Mouse (Mus musculus) heart, embryonic 12.5 days (tissue): ENCODE data around the gene Dis3l2. TPM values are rescaled to one million over a fixed set of nuclear protein-coding genes. Genes with fewer than 3 reads are reported as not detected.

ENCODE experiments used
- ATAC-seq: fragments of 200-750 bp; cut with Nextera tagmentation; 2 replicates; pipeline ENCODE4 v1.8.0; 2017; ENCODE audit warnings: moderate TSS enrichment, moderate library complexity; ENCODE audit not compliant: insufficient number of reproducible peaks, low FRiP score
- H3K27ac ChIP-seq: fragments of 300-500 bp; sonication (generic); 2 replicates; pipeline ENCODE4 v1.5.1; 2016; ENCODE audit warnings: mild to moderate bottlenecking, moderate library complexity; ENCODE audit not compliant: poor library complexity, severe bottlenecking
- H3K27me3 ChIP-seq: fragments of 300-500 bp; sonication (generic); replicated peaks from 2 replicates; pipeline ENCODE4 v1.6.1; 2016; ENCODE audit warnings: mild to moderate bottlenecking, moderate library complexity
- H3K36me3 ChIP-seq: fragments of 300-500 bp; sonication (generic); 2 replicates; pipeline ENCODE4 v1.6.1; 2016; ENCODE audit warnings: mild to moderate bottlenecking, moderate library complexity
- H3K4me1 ChIP-seq: fragments of 300-500 bp; sonication (generic); replicated peaks from 2 replicates; pipeline ENCODE4 v1.6.1; 2016; ENCODE audit warnings: mild to moderate bottlenecking
- H3K4me2 ChIP-seq: fragments of 300-500 bp; sonication (generic); 2 replicates; pipeline ENCODE4 v1.6.1; 2016; ENCODE audit warnings: mild to moderate bottlenecking, moderate library complexity
- H3K4me3 ChIP-seq: fragments of 300-500 bp; sonication (generic); 2 replicates; pipeline ENCODE4 v1.5.1; 2016; ENCODE audit warnings: mild to moderate bottlenecking
- H3K9ac ChIP-seq: fragments of 300-500 bp; sonication (generic); 2 replicates; pipeline ENCODE4 v1.6.1; 2016; ENCODE audit warnings: mild to moderate bottlenecking, moderate library complexity
- H3K9me3 ChIP-seq: fragments of 300-500 bp; sonication (generic); replicated peaks from 2 replicates; pipeline ENCODE4 v1.6.1; 2016; ENCODE audit warnings: mild to moderate bottlenecking, moderate library complexity
- WGBS: fragments of 180-500 bp; shearing (Covaris S2); methylation state at CpG from one replicate; pipeline ENCODE4 v1.1.7; 2016; 5-methylcytosine and 5-hydroxymethylcytosine counted together
- polyA plus RNA-seq: library from polyadenylated mRNA; unstranded; fragments of >200 nt; fragmentation: Nextera tagmentation; extraction: Ambion mirVana; gene quantifications from 2 replicates; pipeline ENCODE4 v1.2.1, GENCODE M21; 2016

Dis3l2 gene
- polyA plus RNA-seq, 1 experiment from 2014 or later = 17.0 TPM

DNA sequence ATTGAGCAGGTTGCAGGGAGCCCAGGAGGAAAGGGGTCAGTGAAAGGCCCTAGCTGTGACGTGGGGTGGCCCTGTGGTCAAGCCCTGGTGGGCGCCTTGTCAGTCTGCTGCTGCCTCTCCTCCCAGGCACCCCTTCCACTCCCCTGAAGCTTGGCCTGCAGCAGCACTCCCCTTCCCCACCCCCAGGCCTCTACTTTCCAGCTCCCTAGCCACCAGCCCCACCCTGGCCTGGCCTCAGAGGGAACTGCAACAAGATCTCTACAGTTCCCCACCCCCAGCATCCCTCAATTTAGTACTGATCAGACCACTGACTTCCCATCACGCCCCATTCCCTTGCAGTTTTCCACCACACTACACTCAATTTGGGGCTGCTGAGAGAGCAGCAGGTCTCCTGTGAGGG, 332.7 kb downstream of the Dis3l2 start:
- WGBS = 65% methylated on average over 3 of the region's 3 CpGs
- no peaks in the 10 kb centered on the region for H3K36me3 ChIP-seq
- no peaks in the 10 kb centered on the region for H3K27me3 ChIP-seq
- H3K9me3 ChIP-seq = no peaks in the 10 kb centered on the region
- H3K27ac ChIP-seq = peak overlapping the region; percentile 49; the same call in 1 of the 2 replicates
- no peak for ATAC-seq
- no peak overlapping the region for H3K4me3 ChIP-seq
- no peak overlapping the region for H3K4me2 ChIP-seq
- H3K9ac ChIP-seq = peak overlapping the region; percentile 15; the same call in 1 of the 2 replicates
- H3K4me1 ChIP-seq = peaks cover 33% of the 10 kb centered on the region

DNA sequence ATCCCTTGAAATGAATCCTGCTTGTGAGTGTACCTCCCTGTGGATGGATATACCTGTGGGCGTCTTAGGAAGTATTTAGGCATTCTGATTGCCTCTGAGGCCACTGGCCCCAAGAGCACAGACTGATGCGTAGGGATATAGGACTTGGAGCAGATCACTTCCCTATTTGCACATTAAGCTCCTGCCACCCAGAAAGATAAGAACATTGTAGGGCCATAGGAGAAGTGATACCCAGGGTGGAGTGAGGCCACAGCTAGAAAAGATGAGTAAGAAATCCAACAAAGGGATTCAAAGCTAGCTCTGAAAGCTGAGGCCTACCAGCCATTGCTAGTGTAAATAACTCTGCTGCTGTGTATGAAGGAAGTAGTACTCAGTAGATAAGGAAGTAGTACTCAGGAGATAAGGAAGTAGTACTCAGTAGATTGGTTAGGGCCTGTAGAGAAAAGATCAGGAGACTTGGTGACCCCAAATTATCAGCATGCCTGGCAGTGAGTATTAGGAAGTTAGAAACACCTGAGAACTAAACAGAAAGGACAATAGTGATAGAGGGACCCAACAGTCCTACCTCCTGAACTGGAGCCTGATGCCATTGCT, 335.0 kb downstream of the Dis3l2 start:
- no peak overlapping the region for H3K9ac ChIP-seq
- no peaks in the 10 kb centered on the region for H3K9me3 ChIP-seq
- H3K4me1 ChIP-seq = peaks cover 27% of the 10 kb centered on the region
- no peaks in the 10 kb centered on the region for H3K27me3 ChIP-seq
- H3K36me3 ChIP-seq = no peaks in the 10 kb centered on the region
- no peak overlapping the region for H3K4me3 ChIP-seq
- no peak for ATAC-seq
- H3K27ac ChIP-seq = no peak overlapping the region
- WGBS = 82% methylated on average over 2 of the region's 2 CpGs
- H3K4me2 ChIP-seq = no peak overlapping the region

DNA sequence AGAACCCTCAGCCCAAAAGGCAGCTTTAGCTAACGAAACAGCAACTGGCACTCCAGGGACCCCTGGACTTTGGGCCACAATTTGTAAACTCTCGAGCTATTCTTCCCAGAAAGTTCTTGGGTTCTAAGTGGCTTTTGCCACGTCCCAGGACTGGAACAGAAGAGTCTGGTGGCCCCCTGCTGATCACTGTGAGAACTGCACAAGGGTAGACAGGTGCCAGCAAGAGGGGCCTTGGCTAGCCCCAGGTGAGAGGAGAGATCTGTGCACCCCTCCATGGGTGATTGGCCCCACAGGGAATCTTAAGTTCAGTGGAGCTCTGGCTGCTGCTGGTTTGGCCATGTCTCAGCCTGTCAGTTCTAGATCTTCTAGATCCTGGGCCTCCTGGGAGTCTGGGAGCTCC, 337.5 kb downstream of the Dis3l2 start:
- no peak overlapping the region for H3K4me3 ChIP-seq
- H3K4me2 ChIP-seq = no peak overlapping the region
- H3K9ac ChIP-seq = no peak overlapping the region
- H3K27ac ChIP-seq = no peak overlapping the region
- 0 out of 2 replicates have a peak, but pooled peaks cover 3% of the 10 kb centered on the region for H3K36me3 ChIP-seq
- WGBS = 17% methylated on average over 3 of the region's 3 CpGs
- peaks cover 14% of the 10 kb centered on the region for H3K4me1 ChIP-seq
- no peaks in the 10 kb centered on the region for H3K27me3 ChIP-seq
- no peaks in the 10 kb centered on the region for H3K9me3 ChIP-seq
- ATAC-seq = no peak

DNA sequence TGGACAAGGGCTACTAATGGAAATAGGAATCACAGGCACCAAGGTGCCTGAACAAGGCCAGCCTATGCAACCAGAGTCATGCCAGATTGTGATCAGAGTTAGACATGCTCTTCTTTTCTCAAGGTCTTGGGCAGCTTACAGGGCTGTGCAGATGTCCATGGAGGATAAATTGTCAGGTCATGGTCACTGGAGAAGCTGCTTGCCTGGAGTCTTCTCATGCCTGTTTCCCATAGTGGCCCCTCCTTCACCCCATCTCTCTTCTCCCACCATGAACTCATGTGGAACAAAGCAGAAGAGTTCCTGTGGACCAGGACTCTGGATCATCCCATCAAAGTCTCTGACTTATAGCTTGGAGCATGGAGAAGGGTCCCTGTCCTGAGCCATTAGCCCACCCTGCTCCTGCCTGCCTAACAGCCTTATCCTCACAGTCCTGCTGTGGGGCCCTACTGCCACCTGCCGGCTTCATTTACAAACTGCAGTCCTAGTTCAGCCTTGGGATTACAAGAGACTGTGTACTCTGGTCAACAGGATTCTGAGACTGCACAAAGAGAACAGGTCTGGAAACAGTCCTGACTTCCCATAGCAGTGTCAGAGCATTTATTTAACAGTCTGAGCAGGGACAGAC, 338.3 kb downstream of the Dis3l2 start:
- no peak overlapping the region for H3K27ac ChIP-seq
- no peaks in the 10 kb centered on the region for H3K27me3 ChIP-seq
- no peak overlapping the region for H3K4me3 ChIP-seq
- ATAC-seq = no peak; the same call in 1 of the 2 replicates
- no peaks in the 10 kb centered on the region for H3K9me3 ChIP-seq
- H3K36me3 ChIP-seq = 0 out of 2 replicates have a peak, but pooled peaks cover 3% of the 10 kb centered on the region
- H3K9ac ChIP-seq = no peak overlapping the region
- 0% methylated on average over 1 of the region's 1 CpGs for WGBS
- no peak overlapping the region for H3K4me2 ChIP-seq
- H3K4me1 ChIP-seq = peaks cover 8% of the 10 kb centered on the region

DNA sequence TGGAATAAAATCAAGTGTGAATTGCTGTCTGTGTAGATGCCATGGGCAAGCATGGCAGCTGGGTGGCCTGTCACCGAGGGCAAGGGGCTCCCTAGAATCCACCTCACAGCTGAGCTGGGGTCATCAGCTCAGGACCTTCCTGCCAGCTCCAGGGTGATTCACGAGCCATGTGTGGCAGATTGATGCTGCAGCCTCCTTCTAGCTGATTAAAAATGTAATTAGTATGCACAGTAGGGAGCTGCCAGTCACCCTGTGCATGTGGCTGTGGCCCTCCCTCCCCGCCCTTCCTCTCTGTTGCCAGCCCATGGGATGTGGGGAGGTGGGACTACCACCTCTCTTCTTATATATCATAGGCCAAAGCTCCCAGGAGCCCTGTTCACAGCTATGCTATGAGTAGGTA, 346.5 kb downstream of the Dis3l2 start:
- no peak overlapping the region for H3K4me3 ChIP-seq
- no peak overlapping the region for H3K4me2 ChIP-seq
- no peak for ATAC-seq
- H3K4me1 ChIP-seq = no peaks in the 10 kb centered on the region
- H3K9me3 ChIP-seq = no peaks in the 10 kb centered on the region
- no peak overlapping the region for H3K9ac ChIP-seq
- H3K27ac ChIP-seq = no peak overlapping the region
- 69% methylated on average over 3 of the region's 3 CpGs for WGBS
- no peaks in the 10 kb centered on the region for H3K27me3 ChIP-seq
- peaks cover 7% of the 10 kb centered on the region; the same call in 1 of the 2 replicates for H3K36me3 ChIP-seq

DNA sequence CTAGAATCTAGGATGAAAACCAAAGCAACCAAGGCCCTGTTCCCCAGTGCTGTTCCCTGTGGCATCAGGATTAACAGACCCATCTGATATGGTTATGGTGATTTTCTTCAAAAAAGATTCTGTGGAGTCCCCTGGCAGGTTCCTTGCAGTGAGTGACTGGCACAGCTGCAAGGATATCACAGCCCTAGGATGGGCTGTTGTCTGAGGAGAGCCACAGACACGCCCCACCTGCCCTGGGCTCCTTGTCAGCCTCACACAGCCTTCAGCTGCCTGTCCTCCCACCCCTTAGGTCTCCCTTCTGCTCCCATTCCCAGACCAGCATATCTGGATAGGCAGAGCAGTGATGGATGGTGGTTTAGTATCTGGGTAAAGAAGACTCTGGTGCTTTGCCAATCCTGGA, 347.1 kb downstream of the Dis3l2 start:
- Histone ChIP-seq H3K27ac (no peak overlapping the region), H3K4me3 (no peak overlapping the region), H3K4me1 (no peaks in the 10 kb centered on the region), H3K36me3 (peaks cover 6% of the 10 kb centered on the region; the same call in 1 of the 2 replicates), H3K27me3 (no peaks in the 10 kb centered on the region), H3K9me3 (no peaks in the 10 kb centered on the region), H3K9ac (no peak overlapping the region), H3K4me2 (no peak overlapping the region)
- no peak for ATAC-seq
- WGBS = 64% methylated on average over 1 of the region's 1 CpGs

DNA sequence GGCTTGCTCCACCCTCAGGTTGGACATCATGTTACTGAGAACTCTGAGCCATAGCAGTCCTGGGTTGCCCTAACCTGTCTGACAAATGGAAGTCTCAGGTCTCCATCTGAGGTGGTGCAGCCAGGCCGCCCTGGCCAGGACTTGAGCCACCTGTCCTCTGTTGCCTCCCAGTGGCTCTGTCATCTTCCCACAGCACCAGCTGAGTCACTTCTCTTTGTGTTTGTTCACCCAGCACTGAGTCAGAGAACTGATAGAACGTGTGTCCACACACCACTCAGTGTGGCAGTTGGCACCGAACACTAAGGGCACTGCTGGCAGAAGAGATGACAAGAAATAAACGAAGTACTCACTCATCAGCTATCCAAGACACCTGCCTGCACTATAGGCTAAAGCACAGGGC, 347.8 kb downstream of the Dis3l2 start:
- no peak overlapping the region for H3K4me2 ChIP-seq
- H3K9ac ChIP-seq = no peak overlapping the region
- H3K4me3 ChIP-seq = no peak overlapping the region
- no peaks in the 10 kb centered on the region for H3K9me3 ChIP-seq
- ATAC-seq = no peak
- H3K36me3 ChIP-seq = peaks cover 6% of the 10 kb centered on the region; the same call in 1 of the 2 replicates
- H3K4me1 ChIP-seq = no peaks in the 10 kb centered on the region
- WGBS = 74% methylated on average over 4 of the region's 4 CpGs
- H3K27ac ChIP-seq = no peak overlapping the region
- no peaks in the 10 kb centered on the region for H3K27me3 ChIP-seq

DNA sequence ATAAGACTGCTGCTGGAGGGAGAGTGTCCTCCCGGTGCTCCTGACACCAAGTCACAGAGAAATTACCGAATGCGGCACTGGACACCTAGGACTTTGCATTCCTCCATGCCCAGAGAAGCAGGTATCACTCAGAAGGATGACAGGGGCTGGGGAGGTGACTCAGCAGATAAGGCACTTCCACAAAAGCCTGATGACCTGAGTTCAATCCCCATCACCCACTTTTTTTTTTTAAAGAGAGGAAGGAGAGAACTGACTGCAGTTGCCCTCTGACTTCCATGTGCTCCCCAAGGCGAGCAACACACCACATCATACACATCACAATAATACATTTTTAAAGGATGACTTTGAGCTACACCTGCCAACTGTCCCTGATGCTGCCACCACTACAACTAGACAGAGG, 353.5 kb downstream of the Dis3l2 start:
- Histone ChIP-seq H3K9me3 (0 out of 2 replicates have a peak, but pooled peaks cover under 1% of the 10 kb centered on the region), H3K27me3 (no peaks in the 10 kb centered on the region), H3K4me1 (no peaks in the 10 kb centered on the region), H3K4me3 (no peak overlapping the region), H3K9ac (no peak overlapping the region), H3K36me3 (no peaks in the 10 kb centered on the region), H3K4me2 (no peak overlapping the region), H3K27ac (no peak overlapping the region)
- 70% methylated on average over 4 of the region's 4 CpGs for whole genome bisulfite sequencing
- no peak for ATAC-seq

DNA sequence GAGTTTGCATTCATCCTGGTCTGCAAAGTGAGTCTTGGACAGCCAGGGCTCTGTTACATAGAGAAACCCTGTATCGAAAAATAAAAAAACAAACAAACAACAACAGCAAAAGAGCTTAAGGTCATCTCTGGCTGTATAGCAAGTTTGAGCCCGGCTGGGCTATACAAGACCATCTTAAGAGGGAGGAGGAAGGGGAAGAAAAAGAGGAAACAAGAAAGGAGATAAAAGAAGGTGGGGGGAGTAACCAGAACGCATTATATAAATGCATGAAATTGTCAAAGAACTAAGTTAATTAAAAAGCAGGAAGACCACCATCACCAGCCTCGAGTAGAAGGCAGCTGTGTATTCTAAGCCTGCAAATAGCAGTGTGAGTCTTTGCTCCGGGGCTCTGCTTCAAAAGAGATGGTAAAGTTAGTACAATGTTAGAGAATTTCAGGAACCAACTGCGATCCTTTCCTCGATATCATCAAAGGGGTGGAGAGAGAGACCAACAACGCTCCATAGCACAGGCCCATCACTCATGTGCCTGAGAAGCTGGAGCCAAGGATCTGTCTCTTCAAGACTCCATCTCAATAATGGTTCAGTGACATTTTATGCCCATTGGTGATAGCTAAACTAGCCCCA, 355.5 kb downstream of the Dis3l2 start:
- 72% methylated on average over 8 of the region's 8 CpGs for WGBS
- H3K9ac ChIP-seq = no peak overlapping the region
- H3K9me3 ChIP-seq = 0 out of 2 replicates have a peak, but pooled peaks cover 7% of the 10 kb centered on the region
- no peaks in the 10 kb centered on the region for H3K27me3 ChIP-seq
- no peaks in the 10 kb centered on the region for H3K36me3 ChIP-seq
- no peak overlapping the region for H3K27ac ChIP-seq
- no peak for ATAC-seq
- no peak overlapping the region for H3K4me3 ChIP-seq
- no peak overlapping the region for H3K4me2 ChIP-seq
- H3K4me1 ChIP-seq = no peaks in the 10 kb centered on the region

DNA sequence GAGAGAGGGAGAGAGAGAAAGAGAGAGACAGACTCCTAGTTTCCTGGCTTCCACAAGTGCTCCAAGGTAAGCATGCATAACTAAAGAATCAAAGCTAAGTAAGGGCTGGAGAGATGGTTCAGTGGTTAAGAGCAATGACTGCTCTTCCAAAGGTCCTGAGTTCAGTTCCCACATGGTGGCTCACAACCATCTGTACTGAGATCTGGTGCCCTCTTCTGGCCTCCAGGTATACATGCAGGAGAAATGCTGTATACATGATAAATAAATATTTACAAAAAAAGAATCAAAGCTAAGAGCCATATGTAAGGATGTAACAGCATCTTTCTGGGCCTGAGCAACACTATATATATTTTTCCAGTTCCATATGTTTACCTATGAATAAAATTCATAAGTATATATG, 357.3 kb downstream of the Dis3l2 start:
- Histone ChIP-seq H3K27ac (no peak overlapping the region), H3K36me3 (no peaks in the 10 kb centered on the region), H3K9ac (no peak overlapping the region), H3K9me3 (0 out of 2 replicates have a peak, but pooled peaks cover 7% of the 10 kb centered on the region), H3K4me1 (no peaks in the 10 kb centered on the region), H3K4me3 (no peak overlapping the region), H3K27me3 (no peaks in the 10 kb centered on the region), H3K4me2 (no peak overlapping the region)
- ATAC-seq = no peak

DNA sequence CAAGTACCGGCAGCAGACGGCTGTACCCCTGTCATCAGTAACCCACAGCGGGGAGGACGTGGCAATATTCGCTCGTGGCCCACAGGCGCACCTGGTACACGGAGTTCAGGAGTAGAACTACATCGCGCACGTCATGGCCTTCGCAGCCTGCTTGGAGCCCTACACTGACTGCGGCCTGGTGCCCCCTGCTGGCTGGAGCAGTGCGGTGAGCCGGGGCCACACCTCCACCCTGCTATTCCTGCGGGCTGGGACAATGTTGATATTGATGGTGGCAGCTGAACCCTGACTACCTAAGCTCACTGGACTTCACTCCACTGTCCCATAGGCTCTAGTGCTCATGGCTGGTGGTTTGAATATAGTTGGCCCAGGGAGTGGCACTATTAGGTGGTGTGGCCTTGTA, 367.1 kb downstream of the Dis3l2 start:
- Histone ChIP-seq H3K27me3 (0 out of 2 replicates have a peak, but pooled peaks cover 2% of the 10 kb centered on the region), H3K4me1 (0 out of 2 replicates have a peak, but pooled peaks cover 4% of the 10 kb centered on the region), H3K27ac (no peak overlapping the region), H3K4me3 (no peak overlapping the region), H3K36me3 (no peaks in the 10 kb centered on the region), H3K9ac (no peak overlapping the region), H3K9me3 (no peaks in the 10 kb centered on the region), H3K4me2 (no peak overlapping the region)
- 52% methylated on average over 16 of the region's 16 CpGs for WGBS
- ATAC-seq = no peak
